Mouse (Mus musculus) cerebellum, adult 2 months (tissue): ENCODE measurements around the gene Plcl2. TPM values are rescaled to one million over a fixed set of nuclear protein-coding genes. Genes with fewer than 3 reads are reported as not detected.
A peak's percentile ranks its signal among the peaks of the same experiment; 100 is the strongest.
"Not testable (repeated sequence)": the region's sequence is repeated elsewhere in the genome, so short reads cannot be mapped to it uniquely, and the experiment has no call there.

Source experiments
- DNase-seq, 2 experiments: peaks; one replicate each; pipeline ENCODE4 v3.0.0; 2021
- H3K27ac ChIP-seq: fragments of 200-500 bp; 2 replicates; pipeline ENCODE4 v1.5.1; 2012; ENCODE audit warnings: low read length, control low read depth, inconsistent platforms; ENCODE audit not compliant: insufficient read depth
- H3K27me3 ChIP-seq: fragments of 200-500 bp; 2 replicates; pipeline ENCODE4 v1.6.1; 2012; ENCODE audit warnings: inconsistent platforms, mild to moderate bottlenecking, low read length, moderate library complexity; ENCODE audit not compliant: control insufficient read depth, insufficient read depth
- H3K4me1 ChIP-seq: fragments of 200-500 bp; 2 replicates; pipeline ENCODE4 v1.6.1; 2011; ENCODE audit warnings: low read length; ENCODE audit not compliant: control insufficient read depth, insufficient read depth
- H3K4me3 ChIP-seq: fragments of 200-500 bp; replicated peaks from 2 replicates; pipeline ENCODE3; 2011; ENCODE audit warnings: mild to moderate bottlenecking, low read depth, low read length, control low read depth; ENCODE audit not compliant: insufficient read depth
- CTCF ChIP-seq: fragments of 200-500 bp; IDR thresholded peaks from 2 replicates; pipeline ENCODE4 v1.5.1; 2011; ENCODE audit warnings: low read depth, mild to moderate bottlenecking, control low read depth, low read length, moderate library complexity, borderline replicate concordance; ENCODE audit not compliant: insufficient read depth
- POLR2A ChIP-seq: fragments of 200-500 bp; IDR thresholded peaks from 2 replicates; pipeline ENCODE4 v1.6.1; 2011; ENCODE audit warnings: low read length, control low read depth, borderline replicate concordance; ENCODE audit not compliant: insufficient read depth
- WGBS: fragments of 180-500 bp; shearing (Covaris S2); methylation state at CpG from one replicate; pipeline ENCODE4 v1.1.7; 2018; 5-methylcytosine and 5-hydroxymethylcytosine counted together
- polyA plus RNA-seq: library from polyadenylated mRNA; depleted of rRNA; stranded (reverse); fragments of >200 nt; gene quantifications from 2 replicates; pipeline ENCODE4 v1.2.3, GENCODE M21; 2012

Gene Plcl2
- polyA plus RNA-seq, 1 experiment, result 26.5 TPM

DNA sequence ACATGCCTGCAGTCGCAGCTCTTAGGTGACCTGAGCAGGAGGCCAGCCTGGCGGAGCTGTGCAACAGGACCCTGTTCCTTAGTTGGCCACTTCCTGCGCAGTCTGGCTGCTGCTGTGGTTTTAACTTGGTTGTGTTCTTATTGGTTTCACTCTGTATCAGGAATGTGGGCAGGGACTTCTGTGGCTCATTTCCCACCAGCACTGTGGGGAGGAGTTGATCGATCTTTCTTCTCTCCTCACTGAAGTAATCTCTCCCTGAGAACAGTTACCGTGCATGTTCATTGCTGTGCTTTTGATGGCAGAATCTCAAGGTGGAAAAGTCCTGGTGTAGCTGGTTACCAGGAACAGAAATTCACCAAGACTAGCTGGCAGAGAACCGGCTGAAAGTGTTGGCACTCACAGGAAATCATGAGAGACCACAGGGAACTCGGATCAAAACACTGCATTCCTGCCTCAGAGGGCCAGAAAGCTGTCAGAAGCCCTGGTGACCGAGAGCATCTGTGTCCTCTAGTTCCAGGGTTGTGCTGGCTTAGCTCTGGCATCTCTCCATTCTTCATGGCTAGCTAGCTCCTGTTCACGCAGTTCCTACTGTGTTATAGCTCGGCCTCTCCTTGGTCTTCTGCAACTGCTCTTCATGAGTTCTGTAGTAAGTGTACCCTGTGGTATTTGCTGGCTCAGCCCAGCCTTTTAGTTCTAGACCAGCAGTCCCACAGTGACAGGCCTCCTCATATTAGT, 168.9 kb downstream of the Plcl2 start:
- Histone ChIP-seq H3K27ac (peak overlapping the region; percentile 61), H3K27me3 (no peaks in the 10 kb centered on the region), H3K4me1 (peaks cover 34% of the 10 kb centered on the region), H3K4me3 (no peak overlapping the region)
- TF ChIP-seq CTCF, result no peak
- no peak for TF ChIP-seq POLR2A
- 16% methylated on average over 10 of the region's 10 CpGs for WGBS
- DNase-seq, result peak; percentile 77 to 89

- DNase-seq, result no peak
- peaks cover 34% of the 10 kb centered on the region for H3K4me1 ChIP-seq
- 21% methylated on average over 2 of the region's 2 CpGs for WGBS
- H3K4me3 ChIP-seq, result no peak overlapping the region
- TF ChIP-seq CTCF (no peak), POLR2A (no peak)
- H3K27me3 ChIP-seq, result no peaks in the 10 kb centered on the region
- peak overlapping the region; percentile 61 for H3K27ac ChIP-seq
These were observed 169.5 kb downstream of the Plcl2 start for GRCm38 (mm10) chr17:50678748-50679147.

DNA sequence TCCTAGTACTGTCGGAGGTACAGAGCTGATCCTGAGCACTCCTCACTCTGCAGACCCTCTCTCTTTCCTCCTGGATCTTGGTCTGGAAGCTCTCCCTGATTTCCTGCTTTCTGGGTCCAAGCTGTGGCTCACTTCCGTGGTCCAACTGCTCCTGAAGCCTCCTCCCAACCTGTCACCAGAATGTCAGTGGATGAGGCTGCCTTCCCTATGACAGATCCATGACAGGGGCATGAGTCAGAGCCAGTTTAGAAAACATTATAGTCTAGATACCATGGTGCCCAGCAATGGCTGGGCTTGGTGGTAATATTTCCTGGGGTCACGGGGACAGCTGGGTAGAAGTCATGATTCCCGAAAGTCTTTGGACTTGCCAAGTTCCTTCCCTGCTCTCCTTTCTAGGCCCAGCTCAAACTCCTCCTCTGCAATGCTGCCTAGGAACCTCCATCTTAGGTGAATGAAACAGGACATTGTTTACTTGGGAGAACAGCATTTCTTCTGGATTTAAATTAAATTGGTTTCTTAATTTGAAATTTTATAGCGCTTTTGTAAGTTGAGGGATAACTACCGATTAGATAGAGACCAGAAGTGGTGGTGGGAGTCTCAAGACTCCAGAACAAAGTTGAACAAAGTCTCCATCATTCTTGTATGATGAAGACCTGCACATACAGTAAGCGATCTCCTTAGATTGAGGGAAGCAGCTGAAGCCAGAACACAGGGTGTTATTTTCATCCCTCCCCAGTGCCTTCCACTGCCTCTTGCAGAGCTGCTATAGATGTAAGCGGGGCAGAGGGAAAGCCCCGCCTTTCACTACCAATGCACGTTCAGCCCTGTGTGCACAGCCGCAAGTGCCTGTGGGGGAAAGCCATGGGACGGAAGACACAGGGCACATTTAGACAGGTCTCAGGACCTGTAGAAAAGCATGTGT, 170.7 kb downstream of the Plcl2 start:
- 0 out of 2 replicates have a peak overlapping the region, but pooled peaks have one; percentile 0 for H3K27ac ChIP-seq
- WGBS, result 84% methylated on average over 12 of the region's 12 CpGs

DNA sequence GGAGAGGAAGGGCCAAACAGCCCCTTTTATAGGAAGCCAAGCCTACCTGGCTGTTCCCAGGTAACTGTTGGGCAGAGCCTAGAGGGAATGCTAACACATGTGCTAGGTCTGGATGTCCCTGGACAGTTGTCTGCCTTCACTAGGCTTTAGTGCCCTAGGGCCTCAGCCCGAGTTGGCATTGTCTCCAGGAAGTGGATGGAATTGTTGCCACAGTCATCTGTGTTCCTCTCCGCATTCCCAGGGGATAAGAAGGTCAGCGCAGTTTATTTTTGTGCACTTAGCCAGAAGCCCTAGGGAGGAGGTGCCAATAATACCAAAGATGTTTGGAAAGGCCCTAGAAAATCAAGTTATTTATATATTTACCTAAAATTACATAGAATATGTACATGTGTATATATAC, 173.5 kb downstream of the Plcl2 start:
- 18% methylated on average over 3 of the region's 3 CpGs for WGBS
- no peak overlapping the region for H3K4me3 ChIP-seq
- TF ChIP-seq POLR2A (no peak), CTCF (no peak)
- peak; percentile 41 to 61 for DNase-seq
- peak overlapping the region; percentile 6; the same call in 1 of the 2 replicates for H3K27ac ChIP-seq
- no peaks in the 10 kb centered on the region for H3K27me3 ChIP-seq
- peaks cover 36% of the 10 kb centered on the region for H3K4me1 ChIP-seq

More for the DNA sequence above, 170.7 kb downstream of the Plcl2 start:
- no peak for DNase-seq
- Histone ChIP-seq H3K27me3 (no peaks in the 10 kb centered on the region), H3K4me1 (peaks cover 37% of the 10 kb centered on the region), H3K4me3 (no peak overlapping the region)
- no peak for TF ChIP-seq CTCF
- TF ChIP-seq POLR2A, result no peak

DNA sequence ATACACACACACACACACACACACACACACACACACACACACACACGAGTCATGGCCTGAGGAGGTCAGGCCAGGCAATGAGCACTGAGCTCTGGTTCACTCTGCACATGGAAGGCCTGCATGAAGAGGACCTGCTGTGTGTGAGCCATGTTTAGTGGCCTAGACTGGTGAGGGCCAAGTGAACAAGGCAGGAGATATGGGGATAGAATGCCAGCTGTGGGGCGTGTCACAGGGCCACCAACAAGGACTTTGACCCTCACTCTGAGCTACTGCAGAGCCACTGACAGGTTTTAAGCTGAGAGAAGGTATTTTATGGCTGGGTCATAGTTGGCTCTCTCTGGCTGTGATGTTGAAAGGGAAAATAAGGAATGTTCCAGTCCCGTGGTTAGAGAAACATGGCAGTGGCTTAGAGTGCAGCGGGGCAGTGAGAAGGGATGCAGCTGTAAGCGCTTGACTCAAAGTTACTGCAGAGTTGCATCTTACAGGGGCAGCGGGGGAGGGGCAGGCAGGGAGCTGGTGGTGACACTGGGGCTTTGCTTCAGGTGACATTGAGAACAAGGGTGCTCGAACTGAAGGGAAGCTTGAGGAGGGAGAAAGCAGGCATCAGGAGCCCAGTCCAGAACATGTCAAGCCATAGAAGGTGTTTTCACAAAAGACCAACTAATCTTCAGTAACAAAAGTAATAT, 175.9 kb downstream of the Plcl2 start:
- Histone ChIP-seq H3K4me3 (no peak overlapping the region), H3K27ac (no peak overlapping the region), H3K4me1 (peaks cover 23% of the 10 kb centered on the region), H3K27me3 (no peaks in the 10 kb centered on the region)
- TF ChIP-seq POLR2A (no peak), CTCF (no peak)
- DNase-seq, result no peak
- 83% methylated on average over 7 of the region's 7 CpGs for WGBS

DNA sequence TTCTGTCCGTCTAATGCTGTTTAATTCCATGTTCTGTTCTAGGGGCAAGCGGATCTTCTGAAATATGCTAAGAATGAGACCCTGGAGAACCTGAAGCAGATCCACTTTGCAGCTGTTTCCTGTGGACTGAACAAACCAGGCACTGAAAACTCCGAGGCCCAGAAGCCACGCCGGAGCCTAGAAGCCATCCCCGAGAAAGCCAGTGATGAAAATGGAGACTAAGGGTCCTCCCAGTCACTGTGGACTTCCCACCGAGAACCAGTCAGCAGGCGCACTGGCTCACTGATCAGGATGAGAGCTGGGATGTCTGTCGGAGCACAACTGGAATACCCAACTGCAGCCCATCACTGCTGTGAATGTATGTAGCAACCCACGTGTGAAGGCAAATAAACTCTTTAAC, 178.5 kb downstream of the Plcl2 start:
- no peak for DNase-seq
- WGBS, result 74% methylated on average over 10 of the region's 10 CpGs
- Histone ChIP-seq H3K27ac (no peak overlapping the region), H3K4me3 (no peak overlapping the region), H3K27me3 (no peaks in the 10 kb centered on the region), H3K4me1 (peaks cover 17% of the 10 kb centered on the region)
- TF ChIP-seq CTCF, result no peak
- TF ChIP-seq POLR2A, result no peak

- Histone ChIP-seq H3K27ac (no peak overlapping the region), H3K4me3 (no peak overlapping the region), H3K4me1 (peaks cover 13% of the 10 kb centered on the region), H3K27me3 (no peaks in the 10 kb centered on the region)
- peak; percentile 74 to 90 for DNase-seq
- TF ChIP-seq POLR2A (no peak), CTCF (no peak)
- WGBS, result 13% methylated on average over 6 of the region's 6 CpGs
These were observed 178.9 kb downstream of the Plcl2 start for GRCm38 (mm10) chr17:50688135-50688534.

DNA sequence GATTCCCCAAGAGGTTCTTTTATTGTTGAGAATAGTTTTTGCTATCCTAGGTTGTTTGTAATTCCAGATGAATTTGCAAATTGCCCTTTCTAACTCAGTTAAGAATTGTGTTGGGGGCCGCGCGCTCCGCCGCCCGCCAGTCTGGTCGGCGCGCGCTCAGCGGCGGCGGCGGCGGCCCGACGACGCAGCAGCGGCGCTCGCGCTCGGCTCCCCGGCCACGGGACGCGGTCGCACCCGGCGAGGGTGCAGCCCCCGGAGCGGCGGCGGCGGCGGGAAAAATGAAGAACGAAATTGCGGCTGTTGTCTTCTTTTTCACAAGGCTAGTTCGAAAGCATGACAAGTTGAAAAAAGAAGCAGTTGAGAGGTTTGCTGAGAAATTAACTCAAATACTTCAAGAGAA, 189.2 kb downstream of the Plcl2 start:
- H3K27ac ChIP-seq, H3K4me3 ChIP-seq, H3K27me3 ChIP-seq, H3K4me1 ChIP-seq, DNase-seq: not testable (repeated sequence)
- 12% methylated on average over 39 of the region's 39 CpGs for WGBS
